Mouse (Mus musculus): ENCODE data around the gene Appl1. TPM values are rescaled to one million over a fixed set of nuclear protein-coding genes. Genes with fewer than 3 reads are reported as not detected.

The Appl1 gene
- polyA plus RNA-seq, 1 experiment from 2014 or later: 14.9 TPM

DNA sequence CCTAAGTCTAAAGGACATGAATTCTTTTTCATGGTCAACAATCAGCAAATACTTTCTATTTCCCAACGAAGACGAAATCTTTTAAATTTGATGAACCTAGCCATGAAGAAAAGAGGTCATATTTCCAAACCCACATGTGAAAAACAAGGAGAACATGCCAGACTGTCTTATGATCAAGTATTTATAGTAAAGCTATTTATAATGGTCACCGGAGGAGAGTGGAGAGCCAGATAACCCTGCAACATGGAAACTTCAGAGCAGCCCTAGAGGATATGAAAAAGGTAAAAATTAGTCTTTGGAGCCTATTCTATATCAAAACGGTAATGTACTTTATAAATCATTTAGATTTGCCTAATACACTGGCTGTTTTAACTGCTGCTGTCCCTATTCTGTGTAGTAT, 76.6 kb downstream of the Appl1 start, which contains the start of gene Asb14:
Gene Asb14 (plus strand): TSS at position 166 of the 400 bp plus-strand sequence.
- Histone ChIP-seq H3K4me2 (replicated peaks; ENCODE audit: low read depth) (no peak within 1 kb of the TSS), H3K27me3 (replicated peaks; ENCODE audit: control insufficient read depth, insufficient read depth, low read length) (no peaks in the 10 kb centered on the region), H3K4me1 (replicated peaks; ENCODE audit: control insufficient read depth, insufficient read depth, low read length) (no peaks in the 10 kb centered on the region), H3K9me3 (ENCODE audit: control insufficient read depth) (no peaks in the 10 kb centered on the region), H3K27ac (ENCODE audit: low read depth, low read length) (no peak within 1 kb of the TSS), H3K36me3 (ENCODE audit: control insufficient read depth, insufficient read depth) (no peaks in the 10 kb centered on the region), H3K9ac (ENCODE audit: low read depth, low read length) (no peak within 1 kb of the TSS), H3K4me3 (ENCODE audit: low read depth, low read length) (no peak within 1 kb of the TSS)
- no peak for TF ChIP-seq CTCF (IDR thresholded peaks at IDR 0.05; ENCODE audit: low read depth)
- WGBS: 94% methylated on average over 4 of the region's 4 CpGs
- no peak for ATAC-seq

DNA sequence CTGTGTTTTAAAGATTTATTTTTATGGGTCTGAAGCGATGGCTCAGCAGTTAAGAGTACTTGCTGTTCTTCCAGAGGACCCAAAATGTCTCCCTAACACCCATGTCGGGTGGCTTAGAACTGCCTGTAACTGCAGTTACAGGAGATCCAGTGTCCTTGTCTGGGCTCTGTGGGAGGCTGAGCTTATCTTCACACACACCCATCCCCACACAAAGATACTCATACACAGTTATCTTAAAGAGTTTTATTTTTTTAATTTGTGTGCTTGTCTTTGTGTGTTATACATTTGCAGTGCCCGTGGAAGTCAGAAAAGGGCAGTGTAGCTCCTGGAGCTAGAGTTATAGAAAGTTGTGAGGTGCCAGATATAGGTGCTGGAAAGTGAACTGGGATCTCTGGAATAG, 80.3 kb downstream of the Appl1 start:
- Histone ChIP-seq H3K4me1 (replicated peaks; ENCODE audit: control insufficient read depth, insufficient read depth, low read length) (0 out of 2 replicates have a peak, but pooled peaks cover 3% of the 10 kb centered on the region), H3K27me3 (replicated peaks; ENCODE audit: control insufficient read depth, insufficient read depth, low read length) (no peaks in the 10 kb centered on the region), H3K27ac (ENCODE audit: low read depth, low read length) (no peak overlapping the region), H3K9ac (ENCODE audit: low read depth, low read length) (no peak overlapping the region), H3K4me3 (ENCODE audit: low read depth, low read length) (no peak overlapping the region), H3K36me3 (ENCODE audit: control insufficient read depth, insufficient read depth) (no peaks in the 10 kb centered on the region), H3K9me3 (ENCODE audit: control insufficient read depth) (no peaks in the 10 kb centered on the region), H3K4me2 (replicated peaks; ENCODE audit: low read depth) (no peak overlapping the region)
- no peak for TF ChIP-seq CTCF (IDR thresholded peaks at IDR 0.05; ENCODE audit: low read depth)
- 85% methylated on average over 3 of the region's 3 CpGs for WGBS
- ATAC-seq: no peak

DNA sequence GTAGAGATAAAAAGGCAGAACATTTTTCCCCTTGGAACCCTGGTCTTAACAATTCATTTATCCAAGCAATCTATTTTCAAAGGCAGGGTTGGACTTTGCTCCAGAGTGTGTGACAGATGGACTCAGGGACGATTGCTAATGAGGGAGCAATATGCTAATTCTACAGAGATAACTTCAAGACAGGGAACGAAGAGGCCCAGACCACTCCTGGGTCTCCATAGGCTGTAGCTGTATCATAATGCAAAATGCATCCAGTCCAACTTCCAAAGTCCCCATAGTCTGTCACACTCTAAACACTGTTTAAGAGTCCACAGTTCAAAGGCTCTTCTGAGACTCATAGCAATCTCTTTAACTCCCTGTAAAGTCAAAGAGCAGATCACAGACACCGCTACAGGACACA, 83.8 kb downstream of the Appl1 start:
- 32% methylated on average over 3 of the region's 3 CpGs for WGBS
- Histone ChIP-seq H3K27ac (ENCODE audit: low read depth, low read length) (peak overlapping the region; percentile 77), H3K9me3 (ENCODE audit: control insufficient read depth) (no peaks in the 10 kb centered on the region), H3K4me3 (ENCODE audit: low read depth, low read length) (no peak overlapping the region), H3K4me2 (replicated peaks; ENCODE audit: low read depth) (no peak overlapping the region), H3K36me3 (ENCODE audit: control insufficient read depth, insufficient read depth) (no peaks in the 10 kb centered on the region), H3K4me1 (replicated peaks; ENCODE audit: control insufficient read depth, insufficient read depth, low read length) (0 out of 2 replicates have a peak, but pooled peaks cover 3% of the 10 kb centered on the region), H3K27me3 (replicated peaks; ENCODE audit: control insufficient read depth, insufficient read depth, low read length) (no peaks in the 10 kb centered on the region), H3K9ac (ENCODE audit: low read depth, low read length) (no peak overlapping the region)
- ATAC-seq: peak; percentile 100
- no peak for TF ChIP-seq CTCF (IDR thresholded peaks at IDR 0.05; ENCODE audit: low read depth)

DNA sequence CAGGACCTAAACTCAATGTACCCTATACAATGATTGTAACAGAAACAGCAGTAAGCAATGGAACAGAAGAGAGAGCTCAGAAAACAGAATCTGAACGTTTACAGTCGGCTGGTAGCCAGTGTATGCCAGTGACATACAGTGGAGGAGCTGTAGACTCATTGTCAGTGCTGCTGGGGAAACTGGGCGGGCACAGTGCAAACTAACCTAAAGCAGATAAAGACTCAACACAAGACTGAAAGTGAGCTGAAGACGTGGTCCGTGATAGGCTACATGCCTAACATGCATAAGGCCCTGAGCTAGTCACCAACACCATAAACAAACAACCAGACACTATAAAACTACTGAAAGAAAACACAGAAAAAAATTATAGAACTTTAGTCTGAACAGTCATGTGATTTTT, 89.3 kb downstream of the Appl1 start:
- WGBS: 66% methylated on average over 5 of the region's 5 CpGs
- Histone ChIP-seq H3K27ac (ENCODE audit: low read depth, low read length) (no peak overlapping the region), H3K27me3 (replicated peaks; ENCODE audit: control insufficient read depth, insufficient read depth, low read length) (no peaks in the 10 kb centered on the region), H3K9ac (ENCODE audit: low read depth, low read length) (no peak overlapping the region), H3K4me2 (replicated peaks; ENCODE audit: low read depth) (no peak overlapping the region), H3K9me3 (ENCODE audit: control insufficient read depth) (no peaks in the 10 kb centered on the region), H3K4me3 (ENCODE audit: low read depth, low read length) (no peak overlapping the region), H3K36me3 (ENCODE audit: control insufficient read depth, insufficient read depth) (no peaks in the 10 kb centered on the region), H3K4me1 (replicated peaks; ENCODE audit: control insufficient read depth, insufficient read depth, low read length) (0 out of 2 replicates have a peak, but pooled peaks cover 3% of the 10 kb centered on the region)
- no peak for TF ChIP-seq CTCF (IDR thresholded peaks at IDR 0.05; ENCODE audit: low read depth)
- ATAC-seq: no peak

GRCm38 (mm10) chr14:26879976-26880375, 91.1 kb downstream of the Appl1 start:
- Histone ChIP-seq H3K4me3 (ENCODE audit: low read depth, low read length) (no peak overlapping the region), H3K27me3 (replicated peaks; ENCODE audit: control insufficient read depth, insufficient read depth, low read length) (no peaks in the 10 kb centered on the region), H3K9me3 (ENCODE audit: control insufficient read depth) (no peaks in the 10 kb centered on the region), H3K4me2 (replicated peaks; ENCODE audit: low read depth) (no peak overlapping the region), H3K9ac (ENCODE audit: low read depth, low read length) (no peak overlapping the region), H3K36me3 (ENCODE audit: control insufficient read depth, insufficient read depth) (no peaks in the 10 kb centered on the region), H3K27ac (ENCODE audit: low read depth, low read length) (no peak overlapping the region), H3K4me1 (replicated peaks; ENCODE audit: control insufficient read depth, insufficient read depth, low read length) (0 out of 2 replicates have a peak, but pooled peaks cover 3% of the 10 kb centered on the region)
- ATAC-seq: no peak
- 80% methylated on average over 2 of the region's 2 CpGs for WGBS
- no peak for TF ChIP-seq CTCF (IDR thresholded peaks at IDR 0.05; ENCODE audit: low read depth)

DNA sequence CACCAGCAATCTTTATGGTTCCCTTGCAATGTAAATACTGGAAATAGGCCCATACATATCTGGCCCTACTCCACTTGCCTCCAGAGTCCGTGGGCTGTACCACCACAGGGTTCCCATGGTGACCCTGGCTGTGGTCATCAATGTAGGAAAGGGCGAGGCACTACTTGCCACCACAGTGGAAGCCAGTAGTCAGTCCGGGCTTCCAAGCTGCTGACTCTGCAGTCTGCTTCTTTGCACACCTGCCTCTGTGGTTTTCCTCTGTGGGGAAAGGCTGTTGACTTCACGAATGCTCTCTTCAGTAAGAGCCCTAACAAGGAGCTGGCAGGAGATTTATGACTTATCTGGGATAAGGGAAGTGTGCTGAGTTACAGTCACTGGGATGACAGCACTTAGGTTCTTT, 92.3 kb downstream of the Appl1 start:
- no peak for TF ChIP-seq CTCF (IDR thresholded peaks at IDR 0.05; ENCODE audit: low read depth)
- WGBS: 38% methylated on average over 4 of the region's 4 CpGs
- no peaks in the 10 kb centered on the region for H3K36me3 ChIP-seq (ENCODE audit: control insufficient read depth, insufficient read depth)
- H3K4me2 ChIP-seq (replicated peaks; ENCODE audit: low read depth): no peak overlapping the region
- H3K9ac ChIP-seq (ENCODE audit: low read depth, low read length): no peak overlapping the region
- H3K4me1 ChIP-seq (replicated peaks; ENCODE audit: control insufficient read depth, insufficient read depth, low read length): 0 out of 2 replicates have a peak, but pooled peaks cover 3% of the 10 kb centered on the region
- no peak overlapping the region for H3K4me3 ChIP-seq (ENCODE audit: low read depth, low read length)
- no peak overlapping the region for H3K27ac ChIP-seq (ENCODE audit: low read depth, low read length)
- ATAC-seq: peak; percentile 82
- no peaks in the 10 kb centered on the region for H3K27me3 ChIP-seq (replicated peaks; ENCODE audit: control insufficient read depth, insufficient read depth, low read length)
- no peaks in the 10 kb centered on the region for H3K9me3 ChIP-seq (ENCODE audit: control insufficient read depth)

Other genes with a start within 250 kb of the Appl1 start
- gene Asb14, start 76.7 kb downstream of the Appl1 start, polyA plus RNA-seq (2015; fragmentation: Nextera tagmentation; extraction: Ambion mirVana): 0.08 TPM in 1 of 2 replicates, not detected in the other
- 0.26 and 0.35 TPM in 2 replicates for gene Hesx1, start 23.2 kb upstream of the Appl1 start, polyA plus RNA-seq (2015; fragmentation: Nextera tagmentation; extraction: Ambion mirVana)
- gene Il17rd, start 67.7 kb upstream of the Appl1 start, polyA plus RNA-seq (2015; fragmentation: Nextera tagmentation; extraction: Ambion mirVana): 0.73 and 0.86 TPM in 2 replicates
- gene Arhgef3, start 143.7 kb upstream of the Appl1 start, polyA plus RNA-seq (2015; fragmentation: Nextera tagmentation; extraction: Ambion mirVana): 10.0 and 12.2 TPM in 2 replicates

Data from intestine, postnatal 0 days (tissue).